Mouse (Mus musculus): ENCODE data around the gene Zcchc12. TPM values are rescaled to one million over a fixed set of nuclear protein-coding genes. Genes with fewer than 3 reads are reported as not detected.

The Zcchc12 gene
- total RNA-seq, 2 experiments from 2014 or later: not detected

Other genes with a start within 250 kb of the Zcchc12 start
- 1 to 10 TPM; 3.6 to 6.7 TPM for gene Il13ra1, start 83.8 kb upstream of the Zcchc12 start, total RNA-seq (2021)
- 1 to 10 TPM; 1.6 to 1.8 TPM for gene Lonrf3, start 132.4 kb downstream of the Zcchc12 start, total RNA-seq (2021)
- gene Gm6268, start 205.4 kb downstream of the Zcchc12 start, total RNA-seq (2021): not detected

All from gastrocnemius, postnatal 14 days (tissue).